ENCODE assay signal across 19 mouse cellular contexts in genomic region chr5:35054628-35055027, GRCm38 (mm10). TPM values are rescaled to one million over a fixed set of nuclear protein-coding genes. Genes with fewer than 3 reads are reported as not detected.
A peak's percentile ranks its signal among the peaks of the same experiment; 100 is the strongest.
DNase-seq lines count a peak whose midpoint lies in the region; ATAC-seq and TF ChIP-seq lines count a peak whose summit lies in the region.
"Had no signal": no experiment of that assay in that cellular context is flagged by ENCODE, and none has a peak within 500 bp of the region (broad histone marks: within the 10 kb centered on the region; RNA-seq: fewer than 3 reads in every experiment).

No protein-coding gene starts in this region.

- H3K36me3 ChIP-seq in MEL (ENCODE audit: control insufficient read depth in 1 of 2, insufficient read depth in 2 of 2, low read length in 2 of 2), result no peaks in the 10 kb centered on the region
- H3K36me3 ChIP-seq: forebrain, embryonic 10.5 days; hindbrain, embryonic 10.5 days; hindbrain, embryonic 13.5 days; intestine, embryonic 15.5 days had no signal

- H3K27me3 ChIP-seq in MEL (ENCODE audit: control insufficient read depth in 1 of 2, insufficient read depth in 2 of 2, low read length in 2 of 2), result peaks cover 6 to 17% of the 10 kb centered on the region in 2 experiments

- no peak overlapping the region for H3K4me3 ChIP-seq in MEL (ENCODE audit: control insufficient read depth in 1 of 2, insufficient read depth in 1 of 2, low read depth in 2 of 2, low read length in 2 of 2)
- H3K4me3 ChIP-seq: forebrain, embryonic 10.5 days; hindbrain, embryonic 10.5 days; hindbrain, embryonic 13.5 days; intestine, embryonic 15.5 days had no signal

- peak; percentile 12 for DNase-seq in retina, postnatal 1 day
- no peak for DNase-seq in retina, embryonic 14.5 days (ENCODE audit: low spot score)
- DNase-seq in 416B (ENCODE audit: low read depth) (peak; percentile 65), MEL (ENCODE audit: low read depth, low spot score) (no peak)
- DNase-seq in right cerebral cortex, postnatal 36 days (ENCODE audit: low spot score in 2 of 2), result no peak
- DNase-seq: B cell, adult 2 months; cerebellum, adult 9-10 months; forebrain, postnatal 0 days; heart, adult 11 months had no signal

- no peak for TF ChIP-seq POLR2A in MEL (IDR thresholded peaks at IDR 0.05; ENCODE audit: control insufficient read depth in 1 of 2, insufficient read depth in 1 of 2, low read depth in 1 of 2, low read length in 2 of 2, poor library complexity in 1 of 2)

- no peaks in the 10 kb centered on the region for H3K79me2 ChIP-seq in MEL (ENCODE audit: control insufficient read depth, insufficient read depth, low read length, poor library complexity)

- TF ChIP-seq CTCF in MEL (IDR thresholded peaks at IDR 0.05 in 2 of 3, conservative IDR thresholded peaks at IDR 0.05 in 1 of 3; ENCODE audit: control insufficient read depth in 1 of 3, insufficient read depth in 1 of 3, low read depth in 2 of 3, low read length in 3 of 3, poor library complexity in 1 of 3, severe bottlenecking in 1 of 3), result no peak

- TF ChIP-seq EP300 in MEL (IDR thresholded peaks at IDR 0.05; ENCODE audit: low read depth in 1 of 2, low read length in 2 of 2), result no peak

- H3K4me1 ChIP-seq in MEL (ENCODE audit: control insufficient read depth in 1 of 2, insufficient read depth in 2 of 2, low read length in 2 of 2), result no peaks in the 10 kb centered on the region

- H3K9me3 ChIP-seq in MEL (replicated peaks; ENCODE audit: insufficient read depth, low read length), result no peaks in the 10 kb centered on the region
- H3K9me3 ChIP-seq: forebrain, embryonic 10.5 days; hindbrain, embryonic 10.5 days; hindbrain, embryonic 13.5 days; intestine, embryonic 15.5 days had no signal

- H3K9ac ChIP-seq in MEL (ENCODE audit: control insufficient read depth, low read depth, low read length, poor library complexity, severe bottlenecking), result no peak overlapping the region
- H3K9ac ChIP-seq: forebrain, postnatal 0 days; hindbrain, embryonic 13.5 days; intestine, embryonic 15.5 days had no signal

- no peak for TF ChIP-seq RAD21 in MEL (IDR thresholded peaks at IDR 0.05; ENCODE audit: low read depth, low read length)

- ATAC-seq in cerebellum, adult (ENCODE audit: insufficient number of reproducible peaks, low FRiP score, low TSS enrichment), result no peak
- ATAC-seq: activated CD4-positive, CD25-positive, alpha-beta regulatory T cell, adult 4 months; CD4-positive, CD25-positive, alpha-beta regulatory T cell, adult 4 months; forebrain, embryonic 14.5 days; forebrain, postnatal 0 days; hindbrain, embryonic 16.5 days had no signal

- no peak overlapping the region for H3K27ac ChIP-seq in MEL (ENCODE audit: control insufficient read depth, low read depth, low read length)
- H3K27ac ChIP-seq: forebrain, embryonic 10.5 days; hindbrain, embryonic 10.5 days; hindbrain, embryonic 13.5 days; intestine, embryonic 15.5 days had no signal

TF ChIP-seq in MEL, 35 proteins besides CTCF, POLR2A, EP300 and RAD21:
- TF ChIP-seq USF1 (IDR thresholded peaks at IDR 0.05; ENCODE audit: low read depth, low read length) (0 out of 2 replicates have a peak, but pooled peaks have one; percentile 35), MXI1 (IDR thresholded peaks at IDR 0.05; ENCODE audit: low read depth, low read length) (no peak)

RNA-seq across cellular contexts. Expression of gene Dok7, which starts 1.9 kb away (rescaled TPM):
- total RNA-seq in MEL (2012; rRNA removed), result 0.08 TPM in 1 of 2 replicates, not detected in the other
- polyA plus RNA-seq in MEL (2012; ENCODE audit: insufficient read depth in 1 of 2, insufficient read length in 2 of 2, low read depth in 1 of 2, low replicate concordance in 2 of 2, missing spikeins in 1 of 2), result under 1 TPM in 1 of 2 experiments, not detected in 1; 0.21 TPM
- polyA plus RNA-seq: activated CD4-positive, CD25-positive, alpha-beta regulatory T cell, adult 4 months; CD4-positive, CD25-positive, alpha-beta regulatory T cell, adult 4 months had no signal

RNA-seq across cellular contexts. Expression of gene Hgfac, which starts 13.3 kb away (rescaled TPM):
- 0.39 and 0.62 TPM in 2 replicates for total RNA-seq in MEL (2012; rRNA removed)
- 1 to 10 TPM in 1 of 2 experiments, not detected in 1; 1.6 TPM for polyA plus RNA-seq in MEL (2012; ENCODE audit: insufficient read depth in 1 of 2, insufficient read length in 2 of 2, low read depth in 1 of 2, low replicate concordance in 2 of 2, missing spikeins in 1 of 2)
- polyA plus RNA-seq: embryonic facial prominence, embryonic 11.5 days; forebrain, embryonic 14.5 days; forebrain, postnatal 0 days had no signal

RNA-seq across cellular contexts. Expression of gene Lrpap1, which starts 50.9 kb away (rescaled TPM):
- total RNA-seq in MEL (2012; rRNA removed), result 41.6 and 45.0 TPM in 2 replicates
- polyA plus RNA-seq in MEL (2012; ENCODE audit: insufficient read depth in 1 of 2, insufficient read length in 2 of 2, low read depth in 1 of 2, low replicate concordance in 2 of 2, missing spikeins in 1 of 2), result 10 to 100 TPM in 1 of 2 experiments, not detected in 1; 74.7 TPM

Comparison
In these comparisons a context has a peak if more than half of its experiments do, and no peak if none do; other contexts are left out.
1. DNase-seq: peak in retina, postnatal 1 day (single experiment) and 416B (single experiment); none in retina, embryonic 14.5 days (single experiment), MEL (single experiment) and right cerebral cortex, postnatal 36 days (0 of 2).